Mouse (Mus musculus): ENCODE data around the gene Usp10.
A peak's percentile ranks its signal among the peaks of the same experiment; 100 is the strongest.

Usp10 gene

DNA sequence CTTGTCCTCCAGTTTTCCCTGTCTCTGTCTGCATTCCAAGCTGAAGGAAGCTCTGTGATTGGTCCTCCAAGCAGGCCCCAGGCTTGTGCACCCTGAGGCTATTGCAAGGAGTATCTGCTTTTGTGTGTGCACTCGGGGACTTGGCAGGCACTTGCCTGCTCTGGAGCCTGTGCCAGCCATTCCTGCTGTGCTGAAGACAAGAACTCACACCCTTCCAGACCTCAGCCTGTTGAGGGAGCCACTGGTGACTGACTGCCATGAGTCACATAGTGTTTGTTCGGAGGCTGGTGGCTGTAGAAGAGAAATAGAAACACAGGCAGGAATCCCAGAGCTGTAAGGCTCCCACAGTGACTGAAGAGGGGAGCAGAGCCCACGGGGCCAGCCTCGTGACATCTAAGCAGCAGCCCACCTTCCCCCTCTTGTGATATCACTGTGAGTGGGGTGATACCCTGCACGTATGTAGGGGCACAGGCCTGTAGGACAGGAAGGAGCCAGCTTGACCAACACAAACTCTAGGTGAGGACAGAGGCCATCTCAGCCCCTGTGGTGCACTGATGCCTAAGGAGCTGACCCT, 50.5 kb downstream of the Usp10 start:
- DNase-seq (ENCODE audit: low spot score), result no peak

DNA sequence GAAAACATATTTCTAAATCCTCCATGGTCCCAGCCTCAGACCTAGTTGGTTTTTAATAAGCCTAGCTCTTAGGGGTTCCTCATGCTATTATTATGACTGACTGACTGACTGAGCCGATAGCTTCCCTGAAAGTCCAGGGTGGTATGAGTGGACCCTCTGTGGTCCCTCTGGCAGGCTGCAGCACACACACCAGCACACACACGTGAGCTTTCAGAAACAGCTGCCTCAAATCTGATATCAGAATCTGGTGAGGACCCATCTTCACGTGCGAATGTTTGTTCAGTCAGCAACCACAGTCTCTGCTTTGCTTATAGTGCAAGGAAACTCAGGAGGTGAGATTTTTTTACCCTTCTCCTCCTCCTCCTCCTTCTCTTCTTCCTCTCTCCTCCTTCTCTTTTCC, 54.7 kb downstream of the Usp10 start:
- DNase-seq (ENCODE audit: low spot score), result no peak

DNA sequence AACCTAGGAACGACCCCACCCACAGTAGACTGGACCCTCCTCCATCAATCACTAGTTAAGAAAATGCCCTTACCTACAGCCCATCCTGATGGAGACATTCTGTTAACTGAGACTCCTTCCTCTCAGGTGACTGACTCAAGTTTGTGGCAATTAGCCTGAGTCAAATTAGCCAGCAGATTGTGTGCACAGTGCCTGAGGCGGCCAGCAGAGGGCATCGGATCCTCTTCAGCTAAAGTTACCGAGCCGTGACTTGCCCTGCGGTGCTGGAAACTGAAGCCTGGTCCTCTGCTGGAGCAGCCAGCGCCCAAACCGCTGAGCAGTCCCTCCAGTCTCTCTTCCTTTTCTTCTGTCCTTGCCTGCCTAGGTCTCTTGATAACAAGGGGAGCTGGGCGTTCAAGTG, 57.3 kb downstream of the Usp10 start:
- no peak for DNase-seq (ENCODE audit: low spot score)

DNA sequence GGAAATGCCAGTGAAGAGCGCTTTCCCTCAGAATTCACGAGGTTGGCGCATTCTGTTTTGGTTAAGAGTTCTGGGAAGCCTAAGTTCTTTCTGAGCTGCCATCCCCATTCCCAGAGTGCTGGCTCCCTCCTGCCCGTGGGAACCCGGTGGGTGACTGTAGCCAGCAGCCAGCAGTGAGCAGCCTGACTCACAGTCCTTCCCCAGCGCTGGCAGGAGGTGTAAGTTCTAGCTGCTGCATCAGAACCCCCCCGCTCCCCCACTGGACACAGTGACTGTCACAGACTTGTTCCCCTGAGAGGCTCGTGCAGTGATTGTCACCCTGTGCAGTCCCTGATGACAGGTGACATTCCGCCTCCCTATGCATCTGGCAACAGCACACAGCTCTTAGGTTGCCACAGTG, 60.0 kb downstream of the Usp10 start:
- no peak for DNase-seq (ENCODE audit: low spot score)

DNA sequence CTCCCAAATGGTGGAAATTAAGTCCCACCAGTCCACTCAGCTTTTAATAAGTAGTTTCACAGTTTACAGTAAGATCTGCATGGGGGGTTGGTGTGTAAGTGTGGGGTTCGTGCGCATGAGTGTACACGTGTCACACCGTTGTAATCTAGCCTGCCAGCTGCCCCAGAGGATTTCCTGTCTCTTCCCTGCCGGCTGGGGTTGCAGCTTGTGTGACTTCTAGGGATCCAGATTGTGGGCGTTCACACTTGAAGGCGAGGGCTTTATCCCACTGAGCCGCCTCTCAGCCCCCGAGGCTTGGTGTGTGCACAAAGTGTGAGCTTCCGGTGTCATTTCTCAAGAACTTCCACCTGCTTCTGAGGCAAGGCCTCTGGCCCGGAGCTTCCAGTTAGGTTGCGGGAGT, 62.4 kb downstream of the Usp10 start:
- no peak for DNase-seq (ENCODE audit: low spot score)

DNA sequence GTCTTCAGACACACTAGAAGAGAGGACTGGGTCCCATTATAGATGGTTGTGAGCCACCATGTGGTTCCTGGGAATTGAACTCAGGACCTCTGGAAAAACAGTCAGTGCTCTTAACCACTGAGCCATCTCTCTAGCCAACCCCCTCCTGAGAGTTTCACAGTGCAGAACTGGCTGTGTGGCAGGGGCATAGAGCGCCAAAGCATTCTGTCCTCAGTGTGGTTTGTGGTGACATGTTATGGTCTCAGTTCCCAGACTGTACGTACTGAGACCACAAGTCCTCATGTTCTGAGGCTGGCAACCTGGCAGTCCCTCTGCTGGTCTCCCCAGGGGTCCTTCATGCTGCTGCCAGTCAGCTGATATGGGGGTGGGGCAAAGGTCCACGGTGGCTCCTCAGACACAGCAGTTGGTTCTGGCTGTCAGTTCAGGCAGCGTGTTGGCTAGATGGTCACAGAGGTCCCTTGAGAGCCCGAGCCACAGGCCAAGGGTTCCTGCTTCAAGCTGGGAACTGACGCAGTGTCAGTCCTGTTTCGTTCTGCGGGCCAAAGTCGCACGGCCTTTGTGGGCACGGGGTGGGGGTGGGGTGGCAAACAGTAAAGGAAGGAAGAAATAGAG, 68.7 kb downstream of the Usp10 start:
- DNase-seq (ENCODE audit: low spot score), result no peak

DNA sequence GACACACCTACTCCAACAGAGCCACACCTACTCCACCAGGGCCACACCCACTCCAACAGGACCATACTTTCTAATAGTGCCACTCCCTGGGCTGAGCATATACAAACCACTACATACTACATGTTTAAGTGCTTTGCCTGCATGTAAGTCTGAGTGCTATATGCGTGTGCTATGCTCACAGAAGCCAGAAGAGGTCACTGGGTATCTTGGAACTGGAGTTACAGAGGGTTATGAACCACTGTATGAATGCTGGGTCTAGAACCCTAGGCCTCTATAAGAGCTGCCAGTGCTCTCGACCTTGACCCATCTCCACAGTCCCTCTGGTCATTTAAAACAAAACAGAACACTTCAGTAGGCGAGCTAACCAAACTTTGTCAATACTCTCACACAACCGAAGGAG, 71.1 kb downstream of the Usp10 start:
- DNase-seq (ENCODE audit: low spot score), result no peak

DNA sequence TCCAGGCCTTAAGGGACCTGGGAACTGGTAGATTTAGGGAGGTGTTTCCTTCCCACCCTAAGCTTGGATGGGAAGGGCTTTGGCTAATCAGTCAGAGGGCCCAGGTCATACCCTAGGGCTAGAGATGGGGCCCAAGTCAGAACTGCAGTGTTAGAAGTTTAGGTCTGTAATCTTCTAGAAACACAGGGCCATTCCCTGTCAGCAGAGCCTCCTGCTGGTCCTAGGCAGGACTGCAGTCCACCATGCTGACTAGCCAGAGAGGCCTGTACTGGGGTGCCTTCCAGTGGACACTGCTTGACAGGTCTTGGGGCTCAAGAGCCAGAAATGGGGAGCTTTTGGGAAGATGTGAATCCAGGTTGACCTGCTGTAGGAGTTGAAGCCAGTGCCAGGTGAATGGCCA, 73.9 kb downstream of the Usp10 start:
- no peak for DNase-seq (ENCODE audit: low spot score)

DNA sequence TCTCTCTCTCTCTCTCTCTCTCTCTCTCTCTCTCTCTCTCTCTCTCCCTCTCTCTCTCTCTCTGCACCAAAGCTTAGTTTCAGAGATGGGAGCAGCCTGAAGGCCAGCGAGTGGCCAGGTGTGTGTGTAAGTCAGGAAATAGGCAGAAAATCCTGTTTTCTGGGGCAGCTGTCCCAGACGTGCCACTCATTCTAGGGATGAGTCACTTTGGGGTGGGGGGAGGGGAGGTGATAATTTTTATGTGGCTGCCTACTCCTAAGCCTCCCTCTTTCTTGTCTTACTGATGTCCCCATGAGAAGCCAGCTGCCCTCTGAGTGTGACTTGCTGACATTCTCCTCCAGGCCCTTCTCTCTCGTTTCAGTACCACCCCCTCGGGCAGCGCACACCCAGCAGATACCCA, 76.0 kb downstream of the Usp10 start:
- DNase-seq (ENCODE audit: low spot score), result no peak

DNA sequence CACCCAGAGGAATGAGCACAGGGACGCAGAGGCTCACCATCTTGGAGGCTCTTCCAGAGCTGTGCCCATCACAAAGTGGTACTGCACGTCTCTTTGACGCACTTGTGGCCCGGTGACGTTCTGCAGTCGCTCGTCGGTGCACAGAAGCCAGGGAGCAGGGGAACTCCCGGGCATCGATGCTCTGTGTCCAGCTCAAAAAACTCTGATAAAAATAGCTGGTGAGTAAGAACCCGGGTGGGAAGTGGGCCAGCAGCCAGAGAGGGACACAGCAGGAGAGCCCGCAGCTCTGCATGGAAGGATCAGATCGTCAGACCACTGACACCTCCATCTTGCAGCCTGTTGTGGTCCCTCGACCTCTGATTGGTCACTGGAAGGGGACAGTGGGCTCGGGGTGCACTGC, 77.9 kb downstream of the Usp10 start:
- no peak for DNase-seq (ENCODE audit: low spot score)

DNA sequence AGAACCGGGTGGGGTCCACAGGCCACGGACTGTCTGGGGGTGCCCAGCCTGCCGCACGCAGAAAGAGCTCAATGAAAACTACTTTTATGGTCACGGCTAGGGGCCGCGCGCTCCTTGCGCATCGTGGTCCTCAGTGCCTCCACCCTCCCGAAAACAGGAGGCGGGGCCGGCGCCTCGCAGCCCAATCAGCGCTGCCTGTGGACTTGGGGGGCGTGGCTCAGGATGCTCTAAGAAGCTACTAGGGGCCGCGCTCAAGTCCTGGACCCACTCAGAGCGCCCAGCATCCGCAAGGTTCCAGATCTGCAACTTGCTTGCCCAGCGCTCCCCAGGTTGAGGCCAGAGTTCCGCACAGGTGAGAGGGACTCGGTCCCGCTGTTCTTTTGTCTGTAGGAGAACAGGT, 82.1 kb downstream of the Usp10 start, which contains the start of gene Crispld2:
Gene Crispld2 (plus strand): TSS at position 190 of the 400 bp plus-strand sequence.
- DNase-seq (ENCODE audit: low spot score), result peak; percentile 88

DNA sequence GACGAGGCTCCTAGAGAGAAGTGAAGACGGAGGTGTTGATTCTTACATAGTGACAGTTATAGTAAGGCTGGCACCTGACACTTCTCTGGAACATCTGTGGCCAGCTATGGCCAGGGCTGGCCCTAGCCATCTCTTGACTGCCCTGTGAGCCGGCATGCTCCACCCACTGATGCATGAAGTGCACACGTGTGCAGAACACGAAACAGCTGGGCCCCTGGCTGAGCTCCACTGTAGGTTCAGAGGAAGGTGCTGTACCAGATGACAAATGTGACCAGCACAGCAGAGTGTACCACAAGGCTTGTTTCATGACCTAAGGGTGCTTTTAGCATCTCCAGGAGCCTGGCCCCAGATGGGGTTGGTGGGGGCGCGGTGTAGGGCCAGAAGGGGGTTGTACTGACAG, 84.0 kb downstream of the Usp10 start:
- no peak for DNase-seq (ENCODE audit: low spot score)

DNA sequence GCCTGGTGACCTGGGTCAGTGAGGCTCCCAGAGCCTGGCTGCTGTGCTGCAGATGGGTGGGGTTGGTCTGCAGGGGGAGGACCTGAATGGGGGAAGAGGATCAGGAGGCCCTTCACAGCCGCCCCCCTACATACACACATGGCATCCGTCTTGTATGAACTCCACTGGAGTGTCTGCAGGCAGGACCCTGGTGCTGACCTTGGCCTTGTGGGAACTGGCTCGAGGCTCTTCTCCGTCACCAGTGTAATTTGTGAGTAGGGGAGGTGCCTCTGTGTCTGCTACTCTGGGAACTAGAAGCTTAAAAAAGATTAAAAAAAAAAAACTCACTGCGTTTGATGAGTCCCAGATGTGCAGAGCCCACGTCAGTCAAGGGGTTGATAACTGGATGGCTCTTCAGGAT, 84.4 kb downstream of the Usp10 start:
- peak; percentile 24 for DNase-seq (ENCODE audit: low spot score)

DNA sequence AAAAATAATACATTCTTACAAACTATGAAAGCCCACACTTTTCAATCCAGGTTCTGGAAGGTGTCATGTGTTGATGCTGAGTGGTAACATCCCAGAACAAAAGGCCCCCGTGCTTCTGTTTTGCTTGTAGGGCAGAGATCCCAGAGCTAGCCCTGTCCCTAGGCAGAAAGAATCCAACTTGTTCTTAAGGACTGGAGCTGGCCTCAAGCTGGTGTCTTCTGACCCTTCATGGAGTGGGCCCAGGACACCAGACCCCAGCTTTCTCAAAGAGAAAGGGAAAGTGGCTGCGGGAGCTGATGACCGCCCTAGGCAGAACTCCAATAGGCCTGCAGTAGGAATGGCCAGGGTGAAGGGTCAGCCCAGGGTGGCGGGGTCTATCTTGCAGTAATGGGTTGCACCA, 87.1 kb downstream of the Usp10 start:
- no peak for DNase-seq (ENCODE audit: low spot score)

DNA sequence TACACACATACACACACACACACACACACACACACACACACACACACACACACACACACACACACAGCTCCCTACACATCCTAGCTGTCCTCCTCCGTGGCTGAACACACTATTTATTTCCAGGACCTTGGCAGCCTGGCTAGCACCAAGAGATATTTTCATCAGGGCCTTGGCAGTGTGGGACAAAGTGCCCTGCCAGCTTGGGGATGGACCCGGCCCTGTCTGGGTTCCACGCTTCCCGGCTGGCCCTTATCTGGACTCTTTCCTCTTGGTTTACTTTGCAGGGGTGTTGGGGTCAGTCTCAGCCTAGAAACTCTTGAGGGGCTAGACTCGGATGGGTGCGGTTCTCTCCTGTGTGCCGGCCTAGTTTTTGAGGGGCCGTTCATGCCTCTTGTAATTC, 90.3 kb downstream of the Usp10 start:
- DNase-seq (ENCODE audit: low spot score), result peak; percentile 79

DNA sequence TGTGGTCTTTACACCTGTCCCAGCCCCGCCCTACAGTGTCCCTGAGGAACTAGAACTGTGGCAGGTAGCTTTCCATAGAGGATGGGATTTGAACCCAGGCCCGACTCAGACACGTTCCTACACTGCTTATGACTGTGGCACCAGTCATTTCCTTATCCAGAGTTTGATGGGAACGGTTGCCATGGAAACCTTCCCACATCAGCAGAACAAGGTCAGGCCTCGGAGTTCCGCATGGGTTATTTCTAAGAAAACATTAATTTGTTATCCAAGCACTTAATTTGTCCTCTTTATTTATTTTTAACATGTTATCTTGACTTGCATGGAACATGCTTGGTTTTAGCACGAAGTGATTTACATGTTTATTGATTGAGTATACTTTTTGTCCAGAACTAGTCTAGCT, 91.6 kb downstream of the Usp10 start:
- peak; percentile 37 for DNase-seq (ENCODE audit: low spot score)

DNA sequence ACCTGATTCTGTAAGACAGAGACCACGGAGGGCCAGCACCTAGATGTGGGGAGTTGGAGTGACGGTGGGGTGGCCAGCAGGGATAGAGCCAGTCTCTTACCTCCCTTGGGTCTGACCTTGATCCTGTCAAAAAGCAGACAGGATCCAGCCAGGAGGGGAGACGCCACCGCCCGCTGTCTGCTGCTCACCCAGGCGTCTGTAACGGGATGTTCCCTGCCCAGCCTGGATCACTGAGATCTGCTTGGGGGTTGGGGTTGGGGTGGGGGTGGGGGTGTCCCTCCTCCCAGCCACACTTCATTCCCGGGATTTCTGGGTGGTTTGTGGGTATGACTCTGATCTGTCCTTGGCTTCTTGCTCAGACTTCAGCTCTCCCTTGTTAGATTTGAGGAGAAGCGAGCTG, 92.2 kb downstream of the Usp10 start:
- peak; percentile 51 for DNase-seq (ENCODE audit: low spot score)

DNA sequence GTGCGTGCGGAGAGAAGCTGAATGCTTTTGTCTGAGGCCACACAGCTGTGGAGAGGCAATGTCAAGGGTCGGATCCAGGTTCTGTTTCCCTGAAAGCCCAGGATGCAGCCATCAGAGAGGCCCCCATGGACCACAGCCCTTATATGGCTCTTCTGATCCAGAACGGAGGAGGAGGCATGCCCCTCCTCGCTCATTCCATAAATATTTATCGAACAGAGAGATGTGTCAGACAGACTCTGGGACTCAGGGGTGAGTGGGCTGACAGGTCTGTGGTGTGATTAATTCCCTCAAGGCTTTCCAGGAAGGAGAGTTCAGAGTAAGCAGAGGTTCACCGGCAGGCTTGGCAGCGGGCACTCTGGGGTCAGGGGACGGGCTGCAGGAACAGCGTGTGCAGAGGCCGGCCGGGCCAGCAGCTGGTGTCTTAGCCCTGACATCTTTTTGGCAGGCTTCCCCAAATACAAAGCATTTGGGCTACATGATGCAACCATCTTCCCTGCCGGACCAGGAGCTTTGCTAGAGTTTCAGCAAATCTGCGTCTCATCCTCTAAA, 94.1 kb downstream of the Usp10 start:
- DNase-seq (ENCODE audit: low spot score), result peak; percentile 58

DNA sequence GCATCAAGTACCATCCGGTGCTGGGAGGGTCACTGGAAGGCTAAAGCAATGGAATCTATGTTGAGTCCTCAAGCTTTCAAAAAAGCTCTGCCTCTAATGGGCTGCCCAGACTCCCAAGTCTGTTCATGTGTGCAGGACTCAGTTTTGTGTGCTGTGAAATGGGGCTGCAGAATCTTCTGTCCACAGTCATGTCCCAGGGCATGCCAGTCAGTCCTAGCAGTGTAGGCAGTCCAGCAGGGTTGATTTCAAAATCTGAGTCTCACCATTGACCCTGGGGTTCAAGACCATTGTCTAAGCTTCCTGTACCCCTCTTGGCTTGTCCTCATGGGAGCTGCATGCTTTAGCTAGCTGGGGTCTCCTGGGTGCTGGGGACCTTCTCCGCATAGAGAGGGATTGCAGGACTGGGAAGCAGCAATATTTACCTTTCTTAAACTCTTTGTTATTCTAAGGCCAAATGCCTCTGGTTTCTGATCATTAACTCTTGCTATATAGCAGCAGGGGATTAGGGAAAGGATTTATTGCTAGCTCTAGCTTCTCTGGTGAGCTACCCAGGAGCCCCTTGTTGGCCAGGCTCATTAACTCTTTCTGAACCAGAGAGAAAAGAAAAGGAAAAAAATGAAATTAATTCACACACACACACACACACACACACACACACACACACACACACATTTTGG, 94.7 kb downstream of the Usp10 start:
- DNase-seq (ENCODE audit: low spot score), result no peak

DNA sequence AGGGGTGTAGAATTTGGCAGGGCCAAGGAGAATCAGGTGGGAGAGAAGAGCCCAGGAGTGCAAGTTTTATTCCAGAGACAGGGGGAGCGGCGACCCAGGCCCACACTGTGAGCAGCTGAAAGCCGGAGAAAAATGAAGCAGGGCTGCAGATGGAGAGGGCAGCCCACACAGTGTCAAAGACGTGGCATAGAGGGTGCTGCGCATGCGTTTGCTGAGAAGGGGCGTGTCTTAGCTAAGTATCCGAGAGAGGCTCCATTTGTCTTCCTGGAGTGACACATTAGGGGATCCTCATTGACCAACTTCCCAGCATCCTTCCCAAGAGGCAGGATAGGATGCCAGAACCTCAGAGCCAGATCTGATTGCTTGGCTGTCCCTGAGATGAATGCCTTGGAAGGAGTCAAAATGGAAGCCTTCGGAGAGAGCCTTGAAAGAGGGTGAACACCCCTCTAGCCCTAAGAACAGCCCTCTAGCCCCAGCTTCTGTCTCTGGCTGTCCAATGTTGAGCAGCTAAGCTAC, 96.5 kb downstream of the Usp10 start:
- no peak for DNase-seq (ENCODE audit: low spot score)

Measured in ovary, postnatal 36 days (tissue).